Mouse (Mus musculus): ENCODE data around the gene Mbd3. TPM values are rescaled to one million over a fixed set of nuclear protein-coding genes. Genes with fewer than 3 reads are reported as not detected.

Mbd3 gene
- polyA plus RNA-seq, 1 experiment from 2014 or later: 140 TPM

GRCm38 (mm10) chr10:80376160-80376559, 23.2 kb downstream of the Mbd3 start:
- WGBS (ENCODE audit: insufficient replicate concordance): 3% methylated on average over 7 of the region's 7 CpGs
- Histone ChIP-seq H3K9me3 (replicated peaks) (0 out of 2 replicates have a peak, but pooled peaks cover 3% of the 10 kb centered on the region), H3K36me3 (peaks cover 12% of the 10 kb centered on the region), H3K4me3 (no peak overlapping the region), H3K4me1 (peaks cover 7% of the 10 kb centered on the region; the same call in 1 of the 2 replicates), H3K4me2 (no peak overlapping the region), H3K9ac (no peak overlapping the region), H3K27ac (no peak overlapping the region), H3K27me3 (replicated peaks) (peaks cover 22% of the 10 kb centered on the region)
- ATAC-seq: 0 out of 2 replicates have a peak, but pooled peaks have one; percentile 43

- H3K27me3 ChIP-seq (replicated peaks): peaks cover 38% of the 10 kb centered on the region
- H3K9ac ChIP-seq: no peak overlapping the region
- WGBS (ENCODE audit: insufficient replicate concordance): 17% methylated on average over 6 of the region's 6 CpGs
- no peak overlapping the region for H3K27ac ChIP-seq
- no peak overlapping the region for H3K4me2 ChIP-seq
- peaks cover 7% of the 10 kb centered on the region; the same call in 1 of the 2 replicates for H3K4me1 ChIP-seq
- H3K9me3 ChIP-seq (replicated peaks): 0 out of 2 replicates have a peak, but pooled peaks cover 3% of the 10 kb centered on the region
- peak; percentile 41; the same call in 1 of the 2 replicates for ATAC-seq
- no peak overlapping the region for H3K4me3 ChIP-seq
- no peaks in the 10 kb centered on the region for H3K36me3 ChIP-seq
Measured at GRCm38 (mm10) chr10:80374063-80374462, 25.3 kb downstream of the Mbd3 start.

DNA sequence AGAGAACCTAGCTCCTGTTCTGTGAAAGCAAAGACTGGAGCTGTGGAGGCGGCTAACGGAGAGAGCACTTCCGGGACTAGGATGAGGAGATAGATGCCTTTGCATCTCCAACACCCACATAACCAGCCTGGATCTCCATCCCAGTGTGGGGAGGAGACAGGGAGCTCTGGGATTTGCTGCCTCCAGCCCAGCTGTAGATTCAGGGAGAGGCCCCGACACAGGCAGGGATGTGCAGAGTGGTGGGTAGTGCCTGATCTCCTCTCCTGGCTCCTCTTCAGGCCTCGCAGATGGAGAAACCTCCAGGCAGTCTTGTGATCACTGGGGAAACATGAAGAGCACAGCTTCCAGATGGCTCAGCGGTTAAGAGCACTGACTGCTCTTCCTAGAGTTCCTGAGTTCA, 26.6 kb downstream of the Mbd3 start:
- Histone ChIP-seq H3K4me1 (peaks cover 7% of the 10 kb centered on the region; the same call in 1 of the 2 replicates), H3K27ac (no peak overlapping the region), H3K4me3 (no peak overlapping the region), H3K9ac (no peak overlapping the region), H3K4me2 (no peak overlapping the region), H3K9me3 (replicated peaks) (0 out of 2 replicates have a peak, but pooled peaks cover 8% of the 10 kb centered on the region), H3K36me3 (no peaks in the 10 kb centered on the region), H3K27me3 (replicated peaks) (peaks cover 49% of the 10 kb centered on the region)
- WGBS (ENCODE audit: insufficient replicate concordance): 75% methylated on average over 6 of the region's 6 CpGs
- no peak for ATAC-seq

DNA sequence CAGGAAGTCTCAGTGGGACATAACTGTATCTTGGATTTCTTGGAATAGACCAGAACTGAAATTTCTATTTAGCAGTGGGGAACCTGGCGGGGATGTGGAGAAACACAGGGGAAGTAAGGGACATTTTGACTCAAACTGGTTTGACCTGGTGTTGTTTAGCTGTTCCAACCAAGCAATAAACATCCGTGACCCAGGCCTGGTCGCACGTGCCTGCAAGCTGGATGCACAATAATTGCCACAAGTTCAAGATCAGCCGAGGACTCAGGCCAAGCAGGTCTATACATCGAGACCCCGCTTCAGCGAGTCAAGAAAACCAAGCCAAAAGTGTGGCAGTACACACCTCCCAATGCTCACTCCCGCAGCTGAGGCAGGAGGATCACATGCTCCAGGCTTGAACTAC, 27.4 kb downstream of the Mbd3 start:
- H3K36me3 ChIP-seq: no peaks in the 10 kb centered on the region
- no peak overlapping the region for H3K4me3 ChIP-seq
- 48% methylated on average over 9 of the region's 9 CpGs for WGBS (ENCODE audit: insufficient replicate concordance)
- ATAC-seq: no peak
- 0 out of 2 replicates have a peak, but pooled peaks cover 5% of the 10 kb centered on the region for H3K9me3 ChIP-seq (replicated peaks)
- H3K27ac ChIP-seq: no peak overlapping the region
- peaks cover 57% of the 10 kb centered on the region for H3K27me3 ChIP-seq (replicated peaks)
- peak overlapping the region; percentile 33; the same call in 1 of the 2 replicates for H3K4me2 ChIP-seq
- no peak overlapping the region for H3K9ac ChIP-seq
- H3K4me1 ChIP-seq: peaks cover 7% of the 10 kb centered on the region; the same call in 1 of the 2 replicates

DNA sequence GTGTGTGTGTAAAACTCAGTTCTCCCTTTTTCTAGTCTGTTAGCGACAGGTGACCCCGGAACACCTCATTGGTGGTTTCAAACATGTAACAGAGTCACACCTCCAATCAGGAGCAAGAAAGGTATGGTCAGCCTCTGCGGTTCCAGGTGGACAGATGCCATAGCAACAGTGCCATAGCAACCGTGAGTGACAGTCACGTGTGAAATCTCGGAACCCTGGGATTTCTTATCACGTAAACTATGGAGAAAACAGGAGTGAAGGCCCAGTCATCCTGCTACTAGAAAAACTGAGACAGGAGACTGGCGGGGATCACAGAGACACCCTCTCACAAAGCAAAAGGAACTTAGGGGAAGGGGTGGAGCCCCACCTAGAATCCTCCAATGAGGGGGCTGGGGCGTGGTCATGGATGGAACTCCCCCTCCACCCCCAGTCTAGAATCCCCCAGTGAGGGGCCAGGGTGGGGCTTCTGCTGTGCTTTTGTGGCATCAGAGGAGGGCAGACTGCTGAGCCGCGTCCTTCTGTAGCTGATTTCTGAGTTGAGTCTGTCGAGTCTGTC, 27.9 kb downstream of the Mbd3 start:
- peak overlapping the region; percentile 33 for H3K4me2 ChIP-seq
- 7% methylated on average over 12 of the region's 12 CpGs for WGBS (ENCODE audit: insufficient replicate concordance)
- H3K27me3 ChIP-seq (replicated peaks): peaks cover 62% of the 10 kb centered on the region
- 0 out of 2 replicates have a peak, but pooled peaks cover 5% of the 10 kb centered on the region for H3K9me3 ChIP-seq (replicated peaks)
- H3K9ac ChIP-seq: no peak overlapping the region; the same call in 1 of the 2 replicates
- no peak overlapping the region for H3K27ac ChIP-seq
- ATAC-seq: no peak
- H3K4me1 ChIP-seq: peaks cover 7% of the 10 kb centered on the region; the same call in 1 of the 2 replicates
- H3K4me3 ChIP-seq: no peak overlapping the region
- H3K36me3 ChIP-seq: no peaks in the 10 kb centered on the region

DNA sequence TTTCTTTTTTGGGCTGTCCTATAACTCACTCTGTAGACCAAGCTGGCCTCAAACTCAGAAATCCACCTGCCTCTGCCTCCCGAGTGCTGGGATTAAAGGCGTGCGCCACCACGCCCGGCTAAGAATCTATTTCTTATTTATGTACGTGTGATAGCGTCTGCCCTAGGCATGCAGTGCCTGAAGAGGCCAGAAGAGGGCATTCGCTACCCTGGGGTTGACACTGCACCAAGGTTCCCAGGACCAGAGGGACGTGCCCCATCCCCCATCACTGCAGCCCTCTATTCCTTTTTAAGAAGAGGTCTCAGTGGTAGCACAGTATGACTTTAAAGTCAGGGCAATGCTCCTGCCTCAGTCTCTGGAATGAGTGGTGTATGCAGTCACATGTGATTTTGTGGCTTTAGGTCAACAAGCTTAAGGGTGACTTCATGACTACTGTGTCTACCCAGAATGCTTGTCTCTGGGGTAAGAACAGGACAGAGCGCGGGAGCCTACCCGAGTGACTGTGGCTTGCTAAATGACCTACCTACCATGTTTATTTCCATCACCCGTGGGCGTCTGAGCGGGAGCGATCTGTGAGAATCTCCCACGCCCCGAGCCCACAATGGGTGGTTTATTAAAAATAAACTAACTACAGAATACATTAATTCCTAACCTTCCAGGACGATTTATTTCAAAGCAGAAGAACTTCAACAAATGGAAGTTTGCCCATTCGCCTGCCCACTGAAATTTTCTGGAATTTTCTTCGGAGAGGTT, 29.2 kb downstream of the Mbd3 start:
- H3K9ac ChIP-seq: no peak overlapping the region
- WGBS (ENCODE audit: insufficient replicate concordance): 64% methylated on average over 21 of the region's 21 CpGs
- ATAC-seq: no peak
- no peaks in the 10 kb centered on the region for H3K36me3 ChIP-seq
- H3K9me3 ChIP-seq (replicated peaks): 0 out of 2 replicates have a peak, but pooled peaks cover 5% of the 10 kb centered on the region
- no peak overlapping the region for H3K4me2 ChIP-seq
- H3K27ac ChIP-seq: no peak overlapping the region
- H3K27me3 ChIP-seq (replicated peaks): peaks cover 73% of the 10 kb centered on the region
- peaks cover 7% of the 10 kb centered on the region; the same call in 1 of the 2 replicates for H3K4me1 ChIP-seq
- no peak overlapping the region for H3K4me3 ChIP-seq

GRCm38 (mm10) chr10:80368392-80368791, 31.0 kb downstream of the Mbd3 start:
- WGBS (ENCODE audit: insufficient replicate concordance): 79% methylated on average over 6 of the region's 6 CpGs
- Histone ChIP-seq H3K9ac (no peak overlapping the region), H3K9me3 (replicated peaks) (0 out of 2 replicates have a peak, but pooled peaks cover 5% of the 10 kb centered on the region), H3K27ac (no peak overlapping the region), H3K4me2 (no peak overlapping the region), H3K36me3 (no peaks in the 10 kb centered on the region), H3K4me1 (peaks cover 7% of the 10 kb centered on the region; the same call in 1 of the 2 replicates), H3K4me3 (no peak overlapping the region), H3K27me3 (replicated peaks) (peaks cover 85% of the 10 kb centered on the region)
- no peak for ATAC-seq

DNA sequence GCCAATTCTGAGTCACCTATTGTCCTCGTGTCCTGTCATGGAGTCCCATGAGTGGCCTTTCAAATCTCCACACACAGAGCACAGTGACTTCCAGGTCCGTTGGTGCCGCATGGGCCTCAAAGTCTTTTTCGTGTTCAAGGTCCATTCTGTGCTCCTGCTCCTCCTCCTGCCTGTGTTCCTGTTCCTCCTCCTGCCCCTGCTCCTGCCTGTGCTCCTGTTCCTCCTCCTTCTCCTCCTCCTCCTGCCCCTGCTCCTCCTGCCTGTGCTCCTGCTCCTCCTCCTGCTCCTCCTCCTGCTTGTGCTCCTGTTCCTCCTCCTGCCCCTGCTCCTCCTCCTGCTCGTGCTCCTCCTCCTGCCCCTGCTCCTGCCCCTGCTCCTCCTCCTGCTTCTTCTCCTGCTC, 31.4 kb downstream of the Mbd3 start:
- no peak for ATAC-seq
- WGBS (ENCODE audit: insufficient replicate concordance): 55% methylated on average over 5 of the region's 5 CpGs

DNA sequence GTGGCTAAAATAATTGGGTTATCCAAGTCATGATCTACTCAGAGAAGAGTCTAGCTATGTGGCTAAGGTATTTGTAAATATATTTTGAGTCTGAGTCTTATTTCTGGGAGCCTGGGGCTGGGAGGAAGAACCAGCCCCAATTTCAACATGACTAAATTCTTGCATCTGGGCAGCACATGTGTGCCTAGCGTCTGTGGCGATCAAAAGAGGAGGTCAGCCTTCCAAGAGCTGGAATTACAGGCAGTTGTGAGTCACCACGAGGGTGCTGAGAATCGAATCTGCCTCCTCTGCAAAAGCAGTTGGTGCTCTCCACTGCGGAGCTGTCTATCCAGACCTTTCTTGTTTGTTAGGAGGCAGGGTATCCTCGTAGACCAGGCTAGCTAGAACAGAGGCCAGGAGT, 33.6 kb downstream of the Mbd3 start:
- WGBS (ENCODE audit: insufficient replicate concordance): 48% methylated on average over 6 of the region's 6 CpGs

More for the DNA sequence above, 31.4 kb downstream of the Mbd3 start:
- Histone ChIP-seq H3K27ac (no peak overlapping the region), H3K9me3 (replicated peaks) (0 out of 2 replicates have a peak, but pooled peaks cover 5% of the 10 kb centered on the region), H3K4me2 (no peak overlapping the region), H3K4me1 (peaks cover 7% of the 10 kb centered on the region; the same call in 1 of the 2 replicates), H3K27me3 (replicated peaks) (peaks cover 85% of the 10 kb centered on the region), H3K36me3 (no peaks in the 10 kb centered on the region), H3K9ac (no peak overlapping the region), H3K4me3 (no peak overlapping the region)

DNA sequence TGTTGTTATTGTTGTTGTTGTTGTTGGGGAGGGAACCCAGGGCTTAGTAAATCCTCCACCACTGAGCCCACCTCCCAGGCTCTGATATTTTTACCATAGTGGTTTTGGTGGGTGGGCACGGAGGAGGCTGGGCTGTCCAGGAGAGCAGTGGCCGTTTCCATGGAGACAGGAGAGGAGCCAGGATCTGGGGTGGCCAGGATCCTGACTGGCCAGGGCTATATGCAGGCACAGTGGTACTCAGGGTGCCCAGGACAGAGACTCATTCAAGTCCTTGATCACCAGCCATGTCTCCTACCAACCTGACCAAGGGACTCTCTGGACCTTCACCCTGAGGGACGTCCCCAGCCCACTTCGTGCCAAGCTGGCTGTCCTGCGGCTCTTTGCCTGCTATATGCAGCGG, 35.6 kb downstream of the Mbd3 start:
- Histone ChIP-seq H3K4me3 (no peak overlapping the region), H3K4me2 (no peak overlapping the region), H3K36me3 (no peaks in the 10 kb centered on the region), H3K9ac (no peak overlapping the region), H3K4me1 (no peaks in the 10 kb centered on the region), H3K27ac (no peak overlapping the region), H3K27me3 (replicated peaks) (peaks cover 98% of the 10 kb centered on the region), H3K9me3 (replicated peaks) (0 out of 2 replicates have a peak, but pooled peaks cover 5% of the 10 kb centered on the region)
- WGBS (ENCODE audit: insufficient replicate concordance): 41% methylated on average over 6 of the region's 6 CpGs
- ATAC-seq: no peak

More for the DNA sequence above, 33.6 kb downstream of the Mbd3 start:
- Histone ChIP-seq H3K36me3 (no peaks in the 10 kb centered on the region), H3K4me3 (no peak overlapping the region), H3K4me1 (no peaks in the 10 kb centered on the region), H3K4me2 (no peak overlapping the region), H3K27ac (no peak overlapping the region), H3K9me3 (replicated peaks) (0 out of 2 replicates have a peak, but pooled peaks cover 5% of the 10 kb centered on the region), H3K9ac (no peak overlapping the region), H3K27me3 (replicated peaks) (peaks cover 91% of the 10 kb centered on the region)
- no peak for ATAC-seq

DNA sequence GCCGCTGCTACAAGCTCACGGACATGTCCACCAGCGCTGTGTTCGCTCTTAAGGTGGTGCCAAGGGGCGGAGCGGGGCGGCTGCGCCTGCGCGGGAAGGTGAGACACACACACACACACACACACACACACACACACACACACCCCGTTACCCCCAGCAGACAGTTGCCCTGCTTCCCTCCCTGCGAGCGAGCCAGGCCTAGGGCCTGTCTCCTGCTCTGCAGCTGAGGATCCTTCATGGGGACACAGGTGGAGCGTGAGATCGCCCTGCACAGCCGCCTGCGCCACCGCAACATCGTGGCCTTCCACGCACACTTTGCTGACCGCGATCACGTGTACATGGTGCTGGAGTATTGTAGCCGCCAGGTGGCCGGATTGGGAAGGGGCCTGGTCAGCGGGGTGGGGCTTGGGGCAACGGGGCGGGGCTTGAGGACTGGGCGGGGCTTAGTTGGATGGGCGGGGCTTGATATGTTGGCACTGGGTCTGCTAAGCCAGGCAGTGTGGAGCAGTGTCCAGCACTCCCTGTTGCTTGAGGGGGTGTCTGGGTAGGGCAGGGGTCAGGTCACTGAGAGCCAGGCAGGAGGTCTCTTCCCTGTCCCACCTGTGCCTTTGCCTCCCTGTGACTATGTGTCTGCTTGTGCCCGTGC, 41.2 kb downstream of the Mbd3 start:
- peaks cover 18% of the 10 kb centered on the region; the same call in 1 of the 2 replicates for H3K4me1 ChIP-seq
- 0 out of 2 replicates have a peak, but pooled peaks have one; percentile 25 for ATAC-seq
- H3K4me2 ChIP-seq: peak overlapping the region; percentile 38
- 10% methylated on average over 30 of the region's 31 CpGs for WGBS (ENCODE audit: insufficient replicate concordance)
- H3K36me3 ChIP-seq: no peaks in the 10 kb centered on the region
- no peaks in the 10 kb centered on the region for H3K9me3 ChIP-seq (replicated peaks)
- H3K9ac ChIP-seq: no peak overlapping the region
- H3K4me3 ChIP-seq: peak overlapping the region; percentile 3
- H3K27me3 ChIP-seq (replicated peaks): peaks cover 98% of the 10 kb centered on the region
- H3K27ac ChIP-seq: no peak overlapping the region

Measured in liver, embryonic 12.5 days (tissue).